Mouse (Mus musculus) midbrain, embryonic 13.5 days (tissue): ENCODE measurements at regions not wholly inside any gene's neighbourhood (a gene's known extent, or its start where the extent isn't known, plus 50 kb on each side); places are given as distances from the start of the nearest gene placed in this dataset.

ENCODE experiments used
- ATAC-seq: fragments of 200-750 bp; cut with Nextera tagmentation; 2 replicates; pipeline ENCODE4 v1.8.0; 2017; ENCODE audit warnings: mild to moderate bottlenecking, moderate TSS enrichment, moderate library complexity
- H3K27ac ChIP-seq: fragments of 300-500 bp; sonication (generic); 2 replicates; pipeline ENCODE4 v1.5.1; 2015; ENCODE audit warnings: inconsistent platforms, mild to moderate bottlenecking, moderate library complexity
- H3K27me3 ChIP-seq: fragments of 300-500 bp; sonication (generic); 2 replicates; pipeline ENCODE4 v1.6.1; 2015; ENCODE audit warnings: mild to moderate bottlenecking, inconsistent platforms
- H3K36me3 ChIP-seq: fragments of 300-500 bp; sonication (generic); 2 replicates; pipeline ENCODE4 v1.6.1; 2015; ENCODE audit warnings: mild to moderate bottlenecking, inconsistent platforms
- H3K4me1 ChIP-seq: fragments of 300-500 bp; sonication (generic); replicated peaks from 2 replicates; pipeline ENCODE4 v1.6.1; 2015; ENCODE audit warnings: inconsistent platforms
- H3K4me2 ChIP-seq: fragments of 300-500 bp; sonication (generic); replicated peaks from 2 replicates; pipeline ENCODE4 v1.6.1; 2015; ENCODE audit warnings: moderate library complexity, mild to moderate bottlenecking, inconsistent platforms
- H3K4me3 ChIP-seq: fragments of 300-500 bp; sonication (generic); replicated peaks from 2 replicates; pipeline ENCODE4 v1.5.1; 2015; ENCODE audit warnings: mild to moderate bottlenecking, inconsistent platforms
- H3K9ac ChIP-seq: fragments of 300-500 bp; sonication (generic); replicated peaks from 2 replicates; pipeline ENCODE4 v1.6.1; 2015; ENCODE audit warnings: mild to moderate bottlenecking, inconsistent platforms
- H3K9me3 ChIP-seq: fragments of 300-500 bp; sonication (generic); 2 replicates; pipeline ENCODE4 v1.6.1; 2016; ENCODE audit warnings: mild to moderate bottlenecking, inconsistent platforms
- WGBS: fragments of 180-500 bp; shearing (Covaris S2); methylation state at CpG from one replicate; pipeline ENCODE4 v1.1.7; 2015; 5-methylcytosine and 5-hydroxymethylcytosine counted together

DNA sequence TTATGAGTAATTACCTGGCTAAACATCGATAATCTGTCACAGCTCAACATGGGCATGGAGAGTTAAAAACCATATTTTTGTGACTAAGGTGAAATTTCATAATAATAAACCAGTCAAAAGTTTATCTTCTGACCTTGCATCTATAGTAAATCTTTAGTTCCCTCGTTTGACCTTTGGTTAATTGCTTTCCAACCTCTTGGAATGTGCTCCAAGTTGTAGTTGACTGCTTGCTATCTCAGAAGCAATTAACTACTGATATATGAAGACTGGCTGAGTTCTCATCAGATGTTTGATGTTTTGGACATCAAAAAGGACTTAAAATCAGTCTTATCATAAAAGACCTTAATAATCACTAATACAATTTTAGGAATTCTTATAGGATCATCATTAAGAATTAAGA lies 895.8 kb upstream of the Tmprss15 start:
- Histone ChIP-seq H3K9me3 (no peaks in the 10 kb centered on the region), H3K9ac (no peak overlapping the region), H3K4me3 (no peak overlapping the region), H3K4me2 (no peak overlapping the region), H3K4me1 (no peaks in the 10 kb centered on the region), H3K27ac (no peak overlapping the region), H3K36me3 (no peaks in the 10 kb centered on the region), H3K27me3 (no peaks in the 10 kb centered on the region)
- ATAC-seq: no peak
- 80% methylated on average over 2 of the region's 2 CpGs for WGBS

DNA sequence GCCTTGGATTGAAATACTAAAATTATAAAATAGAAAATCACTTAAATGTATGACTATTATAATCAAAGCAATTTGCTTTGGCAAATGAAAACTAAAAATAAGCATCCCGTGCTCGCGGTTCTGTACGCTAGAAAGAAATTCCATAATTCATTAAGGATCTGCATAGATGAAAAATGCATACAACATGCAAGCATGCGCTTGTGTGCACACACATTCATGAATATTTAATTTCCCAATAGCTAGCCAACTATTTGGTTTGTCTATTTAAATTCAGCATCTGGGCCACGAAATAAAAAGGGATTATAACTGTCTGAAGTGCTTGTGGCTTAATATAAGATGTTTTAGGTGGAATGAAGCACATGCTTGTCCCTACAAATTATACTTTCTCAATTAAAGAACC lies 881.2 kb upstream of the Tmprss15 start:
- H3K9me3 ChIP-seq: no peaks in the 10 kb centered on the region
- H3K4me3 ChIP-seq: no peak overlapping the region
- H3K36me3 ChIP-seq: no peaks in the 10 kb centered on the region
- H3K27me3 ChIP-seq: no peaks in the 10 kb centered on the region
- H3K4me1 ChIP-seq: no peaks in the 10 kb centered on the region
- no peak overlapping the region; the same call in 1 of the 2 replicates for H3K27ac ChIP-seq
- no peak overlapping the region for H3K9ac ChIP-seq
- 43% methylated on average over 6 of the region's 6 CpGs for WGBS
- 0 out of 2 replicates have a peak, but pooled peaks have one; percentile 65 for ATAC-seq
- no peak overlapping the region for H3K4me2 ChIP-seq

DNA sequence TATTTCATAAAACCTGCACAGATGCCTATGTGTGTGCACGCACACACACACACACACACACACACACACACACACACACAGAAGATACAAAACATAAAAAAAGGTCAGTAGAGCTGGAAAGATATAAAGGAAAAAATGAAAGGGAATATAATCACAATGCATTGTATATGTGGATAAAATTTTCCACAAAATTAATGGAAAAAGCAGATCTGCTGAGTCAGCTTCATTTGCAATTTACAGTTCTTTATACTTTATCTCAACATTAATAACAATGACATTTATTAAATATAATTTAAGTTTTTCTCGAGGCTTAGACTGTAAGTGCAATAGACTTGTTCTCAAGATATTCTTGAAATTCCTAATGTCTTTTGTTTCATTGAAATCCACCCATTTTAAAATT lies 846.1 kb upstream of the Tmprss15 start:
- no peaks in the 10 kb centered on the region for H3K27me3 ChIP-seq
- H3K9ac ChIP-seq: no peak overlapping the region
- H3K4me1 ChIP-seq: no peaks in the 10 kb centered on the region
- H3K36me3 ChIP-seq: no peaks in the 10 kb centered on the region
- WGBS: 72% methylated on average over 2 of the region's 2 CpGs
- H3K9me3 ChIP-seq: no peaks in the 10 kb centered on the region
- H3K27ac ChIP-seq: no peak overlapping the region
- H3K4me3 ChIP-seq: no peak overlapping the region
- no peak overlapping the region for H3K4me2 ChIP-seq
- no peak for ATAC-seq

- no peaks in the 10 kb centered on the region for H3K27me3 ChIP-seq
- H3K4me2 ChIP-seq: no peak overlapping the region
- ATAC-seq: 0 out of 2 replicates have a peak, but pooled peaks have one; percentile 48
- H3K36me3 ChIP-seq: no peaks in the 10 kb centered on the region
- no peaks in the 10 kb centered on the region for H3K9me3 ChIP-seq
- H3K4me3 ChIP-seq: no peak overlapping the region
- 75% methylated on average over 1 of the region's 1 CpGs for WGBS
- no peak overlapping the region for H3K9ac ChIP-seq
- H3K27ac ChIP-seq: no peak overlapping the region
- no peaks in the 10 kb centered on the region for H3K4me1 ChIP-seq
These were observed 816.2 kb upstream of the Tmprss15 start for GRCm38 (mm10) chr16:79907126-79907525.

GRCm38 (mm10) chr16:79901467-79901866 lies 810.6 kb upstream of the Tmprss15 start:
- no peaks in the 10 kb centered on the region for H3K9me3 ChIP-seq
- 79% methylated on average over 2 of the region's 2 CpGs for WGBS
- no peak overlapping the region for H3K9ac ChIP-seq
- H3K4me2 ChIP-seq: no peak overlapping the region
- H3K27ac ChIP-seq: no peak overlapping the region
- no peak overlapping the region for H3K4me3 ChIP-seq
- no peaks in the 10 kb centered on the region for H3K4me1 ChIP-seq
- no peaks in the 10 kb centered on the region for H3K27me3 ChIP-seq
- no peaks in the 10 kb centered on the region for H3K36me3 ChIP-seq
- no peak for ATAC-seq

DNA sequence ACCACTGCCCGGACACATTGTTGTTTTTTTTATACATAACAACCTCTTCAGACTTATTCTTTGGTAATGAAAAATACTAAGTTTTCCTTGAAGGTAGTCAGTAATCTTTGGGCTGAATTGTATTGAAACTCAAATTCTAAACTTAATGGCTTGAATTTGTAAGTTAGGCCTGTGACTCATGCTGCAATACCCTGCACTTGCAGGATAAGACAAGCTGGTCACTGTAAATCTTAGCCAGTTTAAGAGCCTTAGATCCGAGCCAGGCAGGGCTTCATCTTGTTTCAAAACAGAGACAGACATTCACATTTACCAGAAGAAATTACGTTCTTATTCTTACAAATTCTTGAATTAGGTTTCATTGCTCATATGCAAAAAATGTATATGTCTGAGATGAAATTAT lies 791.0 kb upstream of the Tmprss15 start:
- Histone ChIP-seq H3K4me1 (no peaks in the 10 kb centered on the region), H3K9me3 (no peaks in the 10 kb centered on the region), H3K4me3 (no peak overlapping the region), H3K9ac (no peak overlapping the region), H3K27me3 (no peaks in the 10 kb centered on the region), H3K27ac (no peak overlapping the region), H3K4me2 (no peak overlapping the region), H3K36me3 (no peaks in the 10 kb centered on the region)
- WGBS: 85% methylated on average over 3 of the region's 3 CpGs
- no peak for ATAC-seq

DNA sequence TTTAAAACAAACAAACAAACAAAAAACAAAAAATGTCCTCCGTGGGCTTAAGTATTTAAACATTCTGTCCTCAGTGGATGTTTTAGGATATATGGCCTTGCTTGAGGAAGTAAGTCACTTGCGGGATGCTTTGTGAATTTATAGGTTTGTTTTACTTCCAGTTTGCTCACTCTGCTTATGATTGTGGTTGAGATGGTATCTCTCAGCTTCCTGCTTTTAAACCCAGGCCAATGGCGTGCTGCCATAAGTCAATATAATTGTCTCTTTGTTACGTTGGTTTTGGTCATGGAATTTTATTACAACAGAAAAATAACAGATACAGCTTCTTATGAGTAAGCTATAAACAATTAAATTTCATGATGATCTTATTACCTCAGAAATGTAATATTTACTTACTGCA lies 787.2 kb upstream of the Tmprss15 start:
- H3K4me2 ChIP-seq: no peak overlapping the region
- H3K27me3 ChIP-seq: no peaks in the 10 kb centered on the region
- H3K9ac ChIP-seq: no peak overlapping the region
- no peak for ATAC-seq
- no peak overlapping the region for H3K4me3 ChIP-seq
- no peak overlapping the region for H3K27ac ChIP-seq
- no peaks in the 10 kb centered on the region for H3K9me3 ChIP-seq
- no peaks in the 10 kb centered on the region for H3K4me1 ChIP-seq
- no peaks in the 10 kb centered on the region for H3K36me3 ChIP-seq
- WGBS: 94% methylated on average over 4 of the region's 4 CpGs

DNA sequence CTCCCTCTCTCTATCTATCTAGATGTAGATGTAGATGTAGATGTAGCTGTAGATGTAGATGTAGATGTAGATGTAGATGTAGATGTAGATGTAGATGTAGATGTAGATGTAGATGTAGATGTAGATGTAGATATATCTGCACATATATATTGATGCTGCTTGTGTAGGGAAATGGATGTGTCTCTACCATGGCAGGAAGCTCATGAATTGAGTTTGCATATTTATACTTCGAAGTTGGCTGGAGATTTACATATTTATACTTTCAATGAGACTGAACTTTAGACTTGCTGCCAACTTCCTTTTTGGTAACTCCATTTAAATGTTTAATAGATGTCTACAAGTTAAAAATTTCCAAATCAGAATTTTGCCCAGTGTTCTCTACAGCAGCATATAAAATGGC lies 785.9 kb upstream of the Tmprss15 start:
- ATAC-seq: no peak
- H3K4me1 ChIP-seq: no peaks in the 10 kb centered on the region
- H3K4me2 ChIP-seq: no peak overlapping the region
- no peaks in the 10 kb centered on the region for H3K27me3 ChIP-seq
- WGBS: 73% methylated on average over 1 of the region's 1 CpGs
- no peaks in the 10 kb centered on the region for H3K36me3 ChIP-seq
- H3K4me3 ChIP-seq: no peak overlapping the region
- H3K9ac ChIP-seq: no peak overlapping the region
- H3K27ac ChIP-seq: no peak overlapping the region
- H3K9me3 ChIP-seq: no peaks in the 10 kb centered on the region

DNA sequence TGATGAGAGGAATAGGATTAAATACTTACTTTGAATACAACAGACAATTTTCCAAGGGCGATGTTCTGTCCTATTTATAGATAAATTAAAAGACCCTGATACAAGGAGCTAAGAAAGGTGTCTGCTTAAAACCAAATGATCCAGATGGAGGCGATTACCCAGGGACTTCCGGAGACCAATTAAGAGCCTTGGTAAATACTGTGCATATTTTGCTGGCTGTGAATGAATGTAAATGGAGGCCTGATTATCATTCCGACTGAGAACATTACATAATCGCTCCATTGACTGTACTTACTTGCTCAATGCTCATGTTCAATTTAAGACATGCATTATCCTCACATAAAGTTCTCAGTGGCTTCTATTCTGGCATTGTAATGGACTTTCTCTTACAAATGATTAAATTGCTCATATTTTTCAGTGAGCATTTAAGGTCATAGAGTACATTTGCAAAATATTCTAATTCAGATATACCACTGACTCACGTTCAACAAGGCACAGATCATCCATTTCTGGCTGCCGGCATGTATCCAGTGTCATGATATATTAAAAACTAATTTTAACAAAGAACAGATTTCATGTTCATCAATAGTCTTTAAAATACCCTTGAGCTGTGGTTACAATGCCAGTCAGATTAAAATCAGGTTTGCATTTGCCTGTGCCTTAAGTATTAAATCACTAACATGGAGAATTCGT lies 779.8 kb upstream of the Tmprss15 start:
- no peaks in the 10 kb centered on the region for H3K9me3 ChIP-seq
- WGBS: 62% methylated on average over 8 of the region's 8 CpGs
- peaks cover 4% of the 10 kb centered on the region; the same call in 1 of the 2 replicates for H3K4me1 ChIP-seq
- no peak overlapping the region for H3K4me2 ChIP-seq
- H3K27ac ChIP-seq: no peak overlapping the region
- peak; percentile 65; the same call in 1 of the 2 replicates for ATAC-seq
- H3K27me3 ChIP-seq: no peaks in the 10 kb centered on the region
- no peaks in the 10 kb centered on the region for H3K36me3 ChIP-seq
- H3K9ac ChIP-seq: no peak overlapping the region
- no peak overlapping the region for H3K4me3 ChIP-seq

GRCm38 (mm10) chr16:79859540-79859939 lies 768.6 kb upstream of the Tmprss15 start:
- Histone ChIP-seq H3K4me1 (no peaks in the 10 kb centered on the region), H3K9me3 (no peaks in the 10 kb centered on the region), H3K4me2 (no peak overlapping the region), H3K27ac (no peak overlapping the region), H3K9ac (no peak overlapping the region), H3K27me3 (no peaks in the 10 kb centered on the region), H3K4me3 (no peak overlapping the region), H3K36me3 (no peaks in the 10 kb centered on the region)
- WGBS: 67% methylated on average over 1 of the region's 1 CpGs
- ATAC-seq: no peak

GRCm38 (mm10) chr16:79849152-79849551 lies 758.3 kb upstream of the Tmprss15 start:
- H3K36me3 ChIP-seq: no peaks in the 10 kb centered on the region
- ATAC-seq: 0 out of 2 replicates have a peak, but pooled peaks have one; percentile 27
- no peaks in the 10 kb centered on the region for H3K9me3 ChIP-seq
- no peaks in the 10 kb centered on the region for H3K4me1 ChIP-seq
- H3K27ac ChIP-seq: no peak overlapping the region
- no peak overlapping the region for H3K4me2 ChIP-seq
- no peaks in the 10 kb centered on the region for H3K27me3 ChIP-seq
- 69% methylated on average over 7 of the region's 7 CpGs for WGBS
- H3K9ac ChIP-seq: no peak overlapping the region
- no peak overlapping the region for H3K4me3 ChIP-seq

DNA sequence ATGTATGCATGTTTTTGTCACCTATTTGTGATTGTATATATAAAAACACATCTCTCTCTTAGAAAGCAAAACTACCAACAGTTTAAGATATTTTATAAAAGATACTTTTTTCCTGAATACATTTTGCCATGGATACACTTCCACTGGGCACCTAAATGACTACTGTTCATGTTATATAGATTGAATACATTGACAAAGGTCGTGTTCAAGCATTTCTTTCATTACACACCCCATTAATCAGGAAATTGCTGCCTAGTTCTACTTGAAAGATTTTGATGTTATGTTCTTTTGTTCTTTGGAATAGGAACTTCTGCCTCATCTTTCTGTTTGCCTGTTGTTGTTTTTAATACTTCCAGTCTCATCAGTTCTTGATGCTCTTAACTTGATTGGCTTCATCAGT lies 726.0 kb upstream of the Tmprss15 start:
- ATAC-seq: no peak
- 51% methylated on average over 1 of the region's 1 CpGs for WGBS
- H3K9ac ChIP-seq: no peak overlapping the region
- H3K4me1 ChIP-seq: no peaks in the 10 kb centered on the region
- H3K4me3 ChIP-seq: no peak overlapping the region
- H3K36me3 ChIP-seq: no peaks in the 10 kb centered on the region
- no peak overlapping the region for H3K4me2 ChIP-seq
- H3K27ac ChIP-seq: no peak overlapping the region
- H3K27me3 ChIP-seq: no peaks in the 10 kb centered on the region
- no peaks in the 10 kb centered on the region for H3K9me3 ChIP-seq

- Histone ChIP-seq H3K36me3 (no peaks in the 10 kb centered on the region), H3K9ac (no peak overlapping the region), H3K27me3 (no peaks in the 10 kb centered on the region), H3K9me3 (no peaks in the 10 kb centered on the region), H3K4me2 (no peak overlapping the region), H3K4me1 (no peaks in the 10 kb centered on the region), H3K27ac (no peak overlapping the region), H3K4me3 (no peak overlapping the region)
- ATAC-seq: no peak
- WGBS: 47% methylated on average over 3 of the region's 3 CpGs
These were observed 687.8 kb upstream of the Tmprss15 start for GRCm38 (mm10) chr16:79778729-79779128.
